Mouse (Mus musculus): ENCODE results near the gene Tmem256. TPM values are rescaled to one million over a fixed set of nuclear protein-coding genes. Genes with fewer than 3 reads are reported as not detected.

Gene Tmem256
- total RNA-seq, 2 experiments from 2014 or later: 143 to 166 TPM

GRCm38 (mm10) chr11:69884663-69885062 lies 46.3 kb downstream of the Tmem256 start:
- DNase-seq: no peak

DNA sequence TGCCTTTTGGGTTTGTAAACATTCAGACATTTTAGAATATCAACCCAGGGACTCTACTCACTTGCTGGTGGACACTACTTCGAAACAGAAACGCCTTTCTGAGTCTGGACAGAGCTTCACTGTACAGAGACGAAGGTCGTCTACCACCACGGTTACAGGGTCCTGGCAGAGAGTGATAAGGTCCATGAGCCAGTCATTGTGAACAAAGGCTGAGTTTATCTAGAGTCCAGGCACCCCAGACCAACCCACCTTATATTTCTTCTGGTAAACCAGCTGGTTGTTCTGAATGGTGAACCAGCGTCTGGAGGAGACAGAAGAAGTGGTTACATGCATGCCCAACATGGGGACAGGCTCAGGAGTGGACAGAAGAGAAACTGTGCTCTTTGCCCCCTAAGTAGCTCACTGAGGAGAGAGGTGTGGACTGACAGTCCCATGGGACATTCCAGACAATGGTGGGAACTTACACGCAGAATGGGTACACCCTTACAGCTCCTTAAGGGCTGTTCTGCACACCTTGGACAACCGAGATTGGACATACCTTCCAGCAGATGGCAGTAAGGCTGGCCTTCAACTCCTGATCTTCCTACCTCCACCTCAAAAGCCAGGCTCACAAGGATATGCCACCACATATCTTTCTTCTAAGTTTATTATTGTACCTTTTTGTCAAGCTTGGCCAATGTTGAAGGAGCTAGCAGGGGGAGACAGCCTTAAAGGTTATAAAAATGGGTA lies 48.8 kb downstream of the Tmem256 start:
- no peak for DNase-seq

Small RNA genes lying within 50 kb of the gene (microRNA-seq; reads per million reads assigned to microRNA genes)
- 0 reads per million in 2 experiments for gene Mir6924

Other genes with a start within 250 kb of the Tmem256 start
- 10 to 100 TPM; 27.0 to 29.1 TPM for gene Atp1b2, start 232.6 kb upstream of the Tmem256 start, total RNA-seq (2021)
- not detected for gene Shbg, start 220.6 kb upstream of the Tmem256 start, total RNA-seq (2021)
- 1 to 10 TPM; 5.3 to 6.7 TPM for gene Sat2, start 216.5 kb upstream of the Tmem256 start, total RNA-seq (2021)
- 10 to 100 TPM; 81.4 to 83.6 TPM for gene Fxr2, start 205.5 kb upstream of the Tmem256 start, total RNA-seq (2021)
- gene Sox15, start 183.2 kb upstream of the Tmem256 start, total RNA-seq (2021): not detected
- gene Mpdu1, start 175.9 kb upstream of the Tmem256 start, total RNA-seq (2021): 10 to 100 TPM; 34.3 to 36.3 TPM
- gene Cd68, start 172.4 kb upstream of the Tmem256 start, total RNA-seq (2021): 1 to 10 TPM; 4.0 to 6.0 TPM
- 100 to 1,000 TPM; 535 to 537 TPM for gene Eif4a1, start 166.1 kb upstream of the Tmem256 start, total RNA-seq (2021)
- 10 to 100 TPM; 58.0 to 61.3 TPM for gene Senp3, start 156.4 kb upstream of the Tmem256 start, total RNA-seq (2021)
- 1 to 10 TPM; 2.3 to 2.6 TPM for gene Tnfsf13, start 152.7 kb upstream of the Tmem256 start, total RNA-seq (2021)
- gene Tnfsf12, start 142.7 kb upstream of the Tmem256 start, total RNA-seq (2021): 10 to 100 TPM; 13.7 to 16.4 TPM
- gene Tnfsfm13, start 142.4 kb upstream of the Tmem256 start, total RNA-seq (2021): 1 to 10 TPM; 1.9 to 3.0 TPM
- 10 to 100 TPM; 53.7 TPM for gene Polr2a, start 79.9 kb upstream of the Tmem256 start, total RNA-seq (2021)
- not detected for gene Slc35g3, start 76.5 kb upstream of the Tmem256 start, total RNA-seq (2021)
- 10 to 100 TPM; 34.1 to 36.8 TPM for gene Zbtb4, start 72.6 kb upstream of the Tmem256 start, total RNA-seq (2021)
- 1 to 10 TPM; 3.1 to 5.1 TPM for gene Chrnb1, start 42.6 kb upstream of the Tmem256 start, total RNA-seq (2021)
- 1 to 10 TPM; 3.1 to 3.7 TPM for gene Fgf11, start 36.7 kb upstream of the Tmem256 start, total RNA-seq (2021)
- gene Tmem102, start 32.9 kb upstream of the Tmem256 start, total RNA-seq (2021): under 1 TPM; 0.60 to 0.92 TPM
- gene Gm39566, start 23.2 kb upstream of the Tmem256 start, total RNA-seq (2021): not detected
- gene Spem2, start 20.0 kb upstream of the Tmem256 start, total RNA-seq (2021): not detected
- gene Spem1, start 16.3 kb upstream of the Tmem256 start, total RNA-seq (2021): not detected
- 10 to 100 TPM; 11.0 to 11.6 TPM for gene Nlgn2, start 730 bp upstream of the Tmem256 start, total RNA-seq (2021)
- gene Plscr3, start 7.9 kb downstream of the Tmem256 start, total RNA-seq (2021): 10 to 100 TPM; 59.7 to 59.9 TPM
- gene Tnk1, start 20.2 kb downstream of the Tmem256 start, total RNA-seq (2021): not detected
- not detected for gene Tmem95, start 39.5 kb downstream of the Tmem256 start, total RNA-seq (2021)
- gene Kctd11, start 42.9 kb downstream of the Tmem256 start, total RNA-seq (2021): 1 to 10 TPM; 3.3 TPM
- 1 to 10 TPM; 2.8 to 3.2 TPM for gene Acap1, start 57.0 kb downstream of the Tmem256 start, total RNA-seq (2021)
- gene 2810408A11Rik, start 62.5 kb downstream of the Tmem256 start, total RNA-seq (2021): 1 to 10 TPM; 5.2 to 6.2 TPM
- gene Neurl4, start 62.6 kb downstream of the Tmem256 start, total RNA-seq (2021): 10 to 100 TPM; 45.8 to 48.5 TPM
- gene Gps2, start 75.4 kb downstream of the Tmem256 start, total RNA-seq (2021): 10 to 100 TPM; 29.6 to 33.0 TPM
- gene Eif5a, start 83.4 kb downstream of the Tmem256 start, total RNA-seq (2021): 100 to 1,000 TPM; 550 to 556 TPM
- gene Ybx2, start 97.3 kb downstream of the Tmem256 start, total RNA-seq (2021): 10 to 100 TPM; 24.8 to 35.7 TPM
- 100 to 1,000 TPM in 1 of 2 experiments, 10 to 100 TPM in 1; 97.9 to 101 TPM for gene Slc2a4, start 109.7 kb downstream of the Tmem256 start, total RNA-seq (2021)
- gene Cldn7, start 126.3 kb downstream of the Tmem256 start, total RNA-seq (2021): under 1 TPM in 1 of 2 experiments, not detected in 1; 0.76 TPM
- 100 to 1,000 TPM; 132 to 144 TPM for gene Ctdnep1, start 142.6 kb downstream of the Tmem256 start, total RNA-seq (2021)
- gene Elp5, start 144.0 kb downstream of the Tmem256 start, total RNA-seq (2021): 10 to 100 TPM; 63.1 to 64.6 TPM
- 100 to 1,000 TPM; 271 TPM for gene Gabarap, start 152.6 kb downstream of the Tmem256 start, total RNA-seq (2021)
- 10 to 100 TPM; 25.0 to 30.3 TPM for gene Phf23, start 157.3 kb downstream of the Tmem256 start, total RNA-seq (2021)
- 10 to 100 TPM; 13.1 to 14.0 TPM for gene Dvl2, start 162.1 kb downstream of the Tmem256 start, total RNA-seq (2021)
- gene Acadvl, start 176.9 kb downstream of the Tmem256 start, total RNA-seq (2021): 100 to 1,000 TPM; 862 to 957 TPM
- gene Dlg4, start 178.4 kb downstream of the Tmem256 start, total RNA-seq (2021): 10 to 100 TPM; 13.2 to 15.5 TPM
- not detected for gene Asgr1, start 215.6 kb downstream of the Tmem256 start, total RNA-seq (2021)

Measured in heart, postnatal 4 days (tissue).